Mouse (Mus musculus) frontal cortex, postnatal 36 days (tissue): ENCODE results near the gene Fam151b.

ENCODE experiments used
- DNase-seq, 2 experiments: peaks; one replicate each; pipeline ENCODE4 v3.0.0; 2022; ENCODE audit warnings: low spot score in 2 of 2

The Fam151b gene

GRCm38 (mm10) chr13:92483852-92484463 is at the start of gene Fam151b:
Gene Fam151b, minus strand, starts transcription at chr13:92484015.
- DNase-seq, result peak; percentile 91 to 95

GRCm38 (mm10) chr13:92532216-92532615 is 48.4 kb upstream of the Fam151b start:
- DNase-seq, result no peak

GRCm38 (mm10) chr13:92531237-92531636 is 47.4 kb upstream of the Fam151b start:
- no peak for DNase-seq

- peak; percentile 97 to 98 for DNase-seq
Observed at GRCm38 (mm10) chr13:92530721-92531211, 47.0 kb upstream of the Fam151b start, which contains the start of gene Zfyve16. Gene Zfyve16, minus strand, starts transcription at chr13:92530868.

- no peak for DNase-seq
Observed at GRCm38 (mm10) chr13:92529828-92530720, 46.3 kb upstream of the Fam151b start.

GRCm38 (mm10) chr13:92523178-92523813 is 39.5 kb upstream of the Fam151b start:
- DNase-seq, result no peak

GRCm38 (mm10) chr13:92504871-92505270 is 21.1 kb upstream of the Fam151b start:
- DNase-seq, result no peak

- no peak for DNase-seq
Observed at GRCm38 (mm10) chr13:92491923-92492322, 8.1 kb upstream of the Fam151b start.

- DNase-seq, result no peak
Observed at GRCm38 (mm10) chr13:92490817-92491216, 7.0 kb upstream of the Fam151b start.

- DNase-seq, result peak; percentile 14 to 51
Observed at GRCm38 (mm10) chr13:92483348-92483747, 467 bp downstream of the Fam151b start.

GRCm38 (mm10) chr13:92470151-92470550 is 13.7 kb downstream of the Fam151b start:
- no peak for DNase-seq

- no peak for DNase-seq
Observed at GRCm38 (mm10) chr13:92469381-92469780, 14.4 kb downstream of the Fam151b start.

- DNase-seq, result no peak
Observed at GRCm38 (mm10) chr13:92467891-92468290, 15.9 kb downstream of the Fam151b start.

- no peak for DNase-seq
Observed at GRCm38 (mm10) chr13:92464698-92465097, 19.1 kb downstream of the Fam151b start.

GRCm38 (mm10) chr13:92446872-92447271 is 36.9 kb downstream of the Fam151b start:
- no peak for DNase-seq

- no peak for DNase-seq
Observed at GRCm38 (mm10) chr13:92440286-92440685, 43.5 kb downstream of the Fam151b start.

- DNase-seq, result no peak
Observed at GRCm38 (mm10) chr13:92438656-92439055, 45.2 kb downstream of the Fam151b start.

GRCm38 (mm10) chr13:92427351-92427855 is 56.4 kb downstream of the Fam151b start:
- DNase-seq, result peak in 1 of 2 experiments; percentile 8

GRCm38 (mm10) chr13:92426294-92427051 is 57.3 kb downstream of the Fam151b start:
- peak; percentile 21 to 31 for DNase-seq

- peak; percentile 58 to 61 for DNase-seq
Observed at GRCm38 (mm10) chr13:92425758-92426264, 58.0 kb downstream of the Fam151b start, which contains the start of gene Ankrd34b. Gene Ankrd34b, plus strand, starts transcription at chr13:92425896.

GRCm38 (mm10) chr13:92423711-92424110 is 60.1 kb downstream of the Fam151b start:
- peak; percentile 5 to 42 for DNase-seq
